Mouse (Mus musculus): ENCODE results near the gene Oas3.
A peak's percentile ranks its signal among the peaks of the same experiment; 100 is the strongest.
"Not testable (repeated sequence)": the region's sequence is repeated elsewhere in the genome, so short reads cannot be mapped to it uniquely, and the experiment has no call there.

Gene Oas3

DNA sequence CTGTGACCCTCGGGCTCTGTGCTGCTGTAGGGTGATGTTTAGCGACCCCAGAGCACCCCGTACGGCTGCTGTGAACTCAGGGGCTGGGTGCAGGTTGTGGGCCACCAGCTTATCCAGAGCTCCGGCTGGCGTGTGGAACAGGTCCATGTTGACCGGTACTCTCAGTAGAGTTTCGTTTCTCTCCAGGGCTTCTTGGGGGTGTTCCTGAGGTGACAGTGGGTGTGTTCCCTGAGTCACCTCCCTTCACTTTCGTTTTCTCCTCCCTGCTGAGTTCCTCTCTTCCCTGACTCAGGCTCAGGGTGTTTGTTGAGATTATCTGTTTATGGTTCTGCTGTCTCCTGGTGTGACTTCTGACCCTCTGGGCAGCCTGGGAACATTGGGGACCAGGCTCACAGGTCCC lies at the start of gene Oas3:
Gene Oas3, minus strand, starts transcription at position 184 of the 400 bp plus-strand sequence.
- DNase-seq (ENCODE audit: low spot score in 2 of 2): no peak

- no peak for DNase-seq (ENCODE audit: low spot score in 2 of 2)
Measured at GRCm38 (mm10) chr5:120818999-120819398, 41.5 kb upstream of the Oas3 start.

GRCm38 (mm10) chr5:120815949-120816348 lies 38.5 kb upstream of the Oas3 start:
- DNase-seq (ENCODE audit: low spot score in 2 of 2): peak; percentile 47 to 69

DNA sequence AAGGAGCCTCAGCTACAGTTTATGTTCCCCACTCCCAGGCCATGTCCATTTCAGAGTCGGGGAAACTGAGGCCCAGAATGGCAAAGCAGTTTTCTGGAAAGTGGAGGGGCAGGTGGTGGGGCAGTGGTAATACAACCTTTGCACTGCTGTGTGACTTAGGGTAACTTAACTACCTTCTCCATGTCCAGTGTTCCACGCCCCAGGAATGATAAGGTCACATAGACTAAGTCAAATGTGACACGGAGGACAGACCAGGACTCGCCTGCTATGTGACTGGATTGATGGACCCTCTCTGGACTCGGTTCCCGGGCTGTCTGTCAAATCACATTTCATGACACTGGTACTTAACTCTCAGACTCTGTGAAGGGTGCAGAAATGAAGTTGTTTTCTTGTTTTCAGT lies 35.6 kb upstream of the Oas3 start:
- no peak for DNase-seq (ENCODE audit: low spot score in 2 of 2)

DNA sequence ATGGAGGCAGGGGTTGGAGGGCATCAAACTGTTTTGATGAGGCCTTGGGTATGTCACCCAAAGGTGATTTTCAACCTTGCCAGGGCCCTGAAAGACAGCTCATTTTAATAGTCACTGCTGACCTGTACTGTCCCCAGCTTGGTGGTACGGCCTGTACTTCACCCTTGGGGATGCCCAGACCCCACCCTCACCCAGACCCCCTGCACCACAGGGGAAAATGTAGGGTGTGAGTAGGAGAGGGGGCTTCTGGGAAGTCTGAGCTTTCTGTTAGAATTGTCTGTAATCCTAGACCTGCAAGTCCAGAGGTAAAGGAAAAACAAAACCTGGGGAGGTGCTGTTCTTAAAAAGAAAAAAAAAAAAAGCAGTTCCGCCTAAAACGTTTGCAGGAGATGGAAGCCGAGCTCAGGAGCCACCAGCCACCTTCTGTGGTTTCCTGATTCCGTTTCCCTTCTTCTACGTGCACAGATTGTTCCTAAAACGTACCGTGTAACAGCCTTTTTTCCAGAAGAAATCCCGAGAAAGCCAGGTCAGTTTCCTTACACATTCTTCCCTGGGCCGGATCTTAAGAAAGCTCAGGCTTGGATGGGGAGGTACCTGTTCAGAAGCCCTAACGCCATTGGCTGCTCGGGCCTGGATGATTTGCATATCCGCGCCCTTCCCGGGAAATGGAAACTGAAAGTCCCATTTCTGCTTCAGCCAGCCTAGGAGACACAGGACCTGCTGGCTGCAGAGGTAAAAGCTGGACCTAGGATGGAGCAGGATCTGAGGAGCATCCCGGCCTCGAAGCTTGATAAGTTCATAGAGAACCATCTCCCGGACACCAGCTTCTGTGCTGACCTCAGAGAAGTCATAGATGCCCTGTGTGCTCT lies 34.7 kb upstream of the Oas3 start, which contains the start of gene Oas1c:
Gene Oas1c, minus strand, starts transcription at position 564 of the 869 bp plus-strand sequence.
- DNase-seq (ENCODE audit: low spot score in 2 of 2): peak; percentile 65 to 83

DNA sequence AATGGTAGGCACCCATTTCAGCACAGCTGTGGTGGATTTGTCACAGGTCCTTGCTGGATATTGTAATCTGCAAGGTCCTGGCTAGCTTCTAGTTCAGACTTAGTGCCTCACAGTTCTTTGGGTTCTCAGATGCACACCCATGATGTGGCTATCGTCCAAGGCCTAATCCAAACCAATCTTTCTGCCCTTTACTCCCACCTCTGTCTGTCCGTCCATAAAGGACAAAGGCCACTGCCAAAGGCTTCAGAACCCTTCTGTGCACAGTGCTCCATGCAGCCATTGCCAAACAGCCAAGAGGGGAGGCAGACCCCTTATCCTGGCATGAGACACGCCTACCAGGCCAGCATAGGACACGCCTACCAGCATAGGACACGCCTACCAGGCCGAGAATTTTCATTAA lies 31.7 kb upstream of the Oas3 start:
- DNase-seq (ENCODE audit: low spot score in 2 of 2): no peak

DNA sequence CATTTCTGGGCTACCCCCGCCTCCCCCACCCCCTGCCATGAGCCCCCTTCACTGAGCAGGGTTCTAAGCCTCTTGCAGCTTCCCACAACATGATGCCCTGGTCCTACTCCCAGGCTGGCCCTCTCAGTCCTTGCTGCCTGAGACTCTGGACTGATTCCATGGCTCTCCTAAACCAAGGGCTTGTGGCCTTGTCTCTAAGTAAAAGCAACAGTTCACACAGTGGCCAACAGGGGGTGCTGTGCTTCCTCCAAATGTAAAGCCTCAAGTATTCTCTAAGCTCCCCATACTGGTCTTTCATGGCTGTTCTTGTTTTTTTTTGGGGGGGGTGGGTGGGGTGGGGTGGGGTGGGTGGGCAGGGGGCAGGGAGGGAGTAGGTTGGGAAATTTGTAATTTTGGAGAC lies 29.0 kb upstream of the Oas3 start:
- DNase-seq (ENCODE audit: low spot score in 2 of 2): peak; percentile 46 to 77

DNA sequence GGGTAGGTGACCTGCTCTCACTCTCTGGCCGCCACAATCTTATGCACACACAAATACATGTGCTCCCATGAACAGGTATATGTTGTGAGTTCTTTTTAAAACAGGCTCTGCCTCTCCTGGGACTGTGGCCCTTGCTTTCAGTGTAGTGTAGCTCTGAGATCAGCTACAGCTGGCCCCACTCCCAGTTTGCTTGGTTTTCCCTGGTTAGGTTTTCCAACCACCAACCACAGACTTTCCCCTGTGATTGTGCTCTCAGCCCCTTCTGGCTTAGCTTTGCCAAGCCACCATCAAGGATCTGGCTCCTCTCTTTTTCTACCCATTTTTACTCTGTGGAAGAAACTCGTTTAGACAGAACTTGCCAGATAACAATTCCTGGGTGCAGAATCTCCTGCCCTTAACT lies 26.1 kb upstream of the Oas3 start:
- DNase-seq (ENCODE audit: low spot score in 2 of 2): no peak

DNA sequence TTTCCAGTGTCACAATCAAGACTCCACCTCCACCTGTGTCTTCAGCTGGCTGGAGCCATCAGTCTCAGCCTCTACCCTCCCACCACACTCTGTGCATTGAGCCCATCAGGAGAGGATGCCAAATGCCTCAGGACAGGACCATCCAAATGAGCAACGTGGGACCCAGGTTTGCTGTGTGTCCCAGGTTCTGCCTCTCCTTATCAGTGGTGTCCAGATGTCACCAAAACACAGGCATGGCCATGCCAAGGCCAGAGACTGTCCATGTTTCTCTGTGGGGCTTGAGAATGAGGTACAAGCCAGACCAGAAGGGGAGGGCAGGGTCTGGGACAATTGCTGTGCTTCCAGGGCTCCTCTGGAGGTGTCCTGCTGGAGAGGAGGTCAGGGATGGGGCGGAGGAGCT lies 21.5 kb upstream of the Oas3 start:
- not testable (repeated sequence) for DNase-seq (ENCODE audit: low spot score in 2 of 2)

DNA sequence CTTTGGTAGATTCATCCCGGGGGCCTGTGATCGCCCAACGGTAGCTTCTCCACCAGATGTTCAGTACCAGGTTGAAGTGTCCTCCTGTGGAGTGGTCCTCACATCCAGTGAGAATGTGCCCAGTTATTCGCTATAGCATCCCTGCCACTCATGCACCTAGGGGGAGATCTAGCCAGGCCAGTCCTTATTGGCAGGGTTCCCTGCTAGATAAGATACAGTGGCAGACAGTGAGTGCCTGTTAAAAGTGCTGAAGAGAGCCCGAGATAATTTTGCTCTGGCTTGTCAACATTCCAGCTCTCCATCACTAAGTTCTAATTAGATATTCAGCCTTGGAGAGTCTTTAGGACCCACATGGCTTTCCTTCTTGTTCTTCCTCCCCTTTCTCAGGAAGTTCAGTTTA lies 20.7 kb upstream of the Oas3 start:
- not testable (repeated sequence) for DNase-seq (ENCODE audit: low spot score in 2 of 2)

DNA sequence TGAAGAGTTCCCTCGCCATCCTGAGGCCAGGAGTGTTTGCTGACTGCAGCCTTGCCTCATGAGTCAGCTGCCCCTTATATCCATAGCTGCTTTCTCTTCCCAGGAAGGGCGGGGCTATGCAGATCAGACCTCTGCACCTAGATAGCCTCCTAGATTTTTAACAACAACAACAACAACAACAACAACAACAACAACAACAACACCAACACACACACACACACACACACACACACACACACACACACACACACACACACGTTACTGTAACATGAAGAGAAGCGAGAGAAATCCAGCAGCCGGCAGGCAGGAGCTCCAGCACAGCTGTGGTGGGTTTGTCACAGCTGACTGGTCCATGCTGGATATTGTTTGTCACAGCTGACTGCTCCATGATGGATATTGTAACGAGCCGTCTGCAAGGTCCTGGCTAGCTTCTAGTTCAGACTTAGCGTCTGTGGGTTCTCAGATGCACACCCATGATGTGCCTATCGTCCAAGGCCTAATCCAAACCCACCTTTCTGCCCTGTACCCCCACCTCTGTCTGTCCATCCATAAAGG lies 18.1 kb upstream of the Oas3 start, which contains the start of gene Oas1e:
Gene Oas1e, minus strand, starts transcription at position 51 of the 555 bp plus-strand sequence.
- DNase-seq (ENCODE audit: low spot score in 2 of 2): not testable (repeated sequence)

DNA sequence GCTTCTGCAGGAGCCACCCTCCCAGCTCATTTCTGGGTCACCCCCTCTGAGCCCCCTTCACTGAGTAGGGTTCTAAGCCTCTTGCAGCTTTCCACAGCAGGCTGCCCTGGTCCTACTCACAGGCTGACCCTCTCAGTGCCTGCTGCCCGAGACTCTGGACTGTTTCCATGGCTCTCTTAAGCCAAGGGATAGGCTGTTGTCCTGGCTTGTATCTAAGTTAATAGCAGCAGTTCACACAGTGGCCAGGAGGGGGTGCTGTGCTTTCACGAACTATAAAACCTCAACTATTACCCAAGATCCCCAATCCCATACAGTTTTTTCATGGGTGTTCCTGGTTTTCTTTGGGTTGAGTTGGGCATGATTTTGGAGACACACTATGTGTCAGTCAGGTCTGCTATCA lies 15.6 kb upstream of the Oas3 start:
- peak in 1 of 2 experiments; percentile 76 for DNase-seq (ENCODE audit: low spot score in 2 of 2)

GRCm38 (mm10) chr5:120787042-120787441 lies 9.6 kb upstream of the Oas3 start:
- DNase-seq (ENCODE audit: low spot score in 2 of 2): no peak

DNA sequence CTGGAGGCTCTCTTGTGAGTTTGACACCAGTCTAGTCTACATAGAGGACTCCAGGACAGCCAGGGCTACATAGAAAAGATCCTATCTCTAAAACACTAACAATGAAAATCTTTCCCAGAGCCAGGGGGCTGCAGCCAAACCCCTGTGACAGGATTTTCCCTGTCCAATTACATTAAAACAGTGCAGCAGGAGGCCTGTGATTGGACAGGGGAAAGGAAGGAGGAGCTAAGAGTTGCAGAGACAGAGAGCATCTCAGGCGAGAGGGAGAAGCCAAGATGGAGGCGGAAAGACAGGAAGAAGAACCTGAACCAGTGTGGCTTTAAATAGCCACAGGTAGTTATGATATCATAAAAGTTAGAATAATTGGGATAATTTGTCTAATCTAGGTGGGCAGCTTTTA lies 5.0 kb upstream of the Oas3 start:
- no peak for DNase-seq (ENCODE audit: low spot score in 2 of 2)

DNA sequence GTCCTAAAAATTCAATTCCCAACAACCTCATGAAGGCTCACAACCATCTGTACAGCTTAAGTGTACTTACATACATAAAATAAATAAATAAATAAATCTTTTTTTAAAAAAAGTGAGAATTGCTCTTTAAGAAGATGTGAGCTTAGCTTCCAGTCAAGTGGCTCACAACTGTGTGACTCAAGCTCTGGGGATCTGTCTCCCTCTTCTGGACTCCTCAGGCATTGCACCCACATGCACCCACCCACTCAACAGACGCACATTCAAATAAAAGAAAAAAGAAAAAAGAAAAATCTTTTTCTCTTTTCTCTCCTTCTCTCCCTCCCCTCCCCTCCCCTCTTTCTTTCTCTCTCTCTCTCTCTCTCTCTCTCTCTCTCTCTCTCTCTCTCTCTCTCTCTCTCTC lies 4.2 kb upstream of the Oas3 start:
- DNase-seq (ENCODE audit: low spot score in 2 of 2): no peak

DNA sequence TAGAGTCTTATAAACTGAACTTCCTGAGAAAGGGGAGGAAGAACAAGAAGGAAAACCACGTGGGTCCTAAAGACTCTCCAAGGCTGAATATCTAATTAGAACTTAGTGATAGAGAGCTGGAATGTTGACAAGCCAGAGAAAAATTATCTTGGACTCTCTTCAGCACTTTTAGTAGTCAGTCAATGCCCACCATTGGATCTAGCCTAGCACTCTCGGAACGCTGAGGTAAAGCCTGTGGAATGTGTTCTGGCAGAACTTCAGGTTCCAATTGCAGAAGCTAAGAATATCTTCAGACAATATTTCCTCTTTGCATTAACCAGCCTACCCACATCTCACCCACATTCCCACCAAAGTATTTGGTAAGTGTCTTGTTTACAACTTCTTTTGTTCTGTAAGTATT lies 2.5 kb upstream of the Oas3 start:
- no peak for DNase-seq (ENCODE audit: low spot score in 2 of 2)

- DNase-seq (ENCODE audit: low spot score in 2 of 2): no peak
Measured at GRCm38 (mm10) chr5:120778941-120779340, 1.5 kb upstream of the Oas3 start.

- peak; percentile 29 to 48 for DNase-seq (ENCODE audit: low spot score in 2 of 2)
Measured at GRCm38 (mm10) chr5:120776801-120777200, 660 bp downstream of the Oas3 start.

GRCm38 (mm10) chr5:120775287-120775985 lies 2.0 kb downstream of the Oas3 start:
- DNase-seq (ENCODE audit: low spot score in 2 of 2): peak; percentile 31 to 46

- peak in 1 of 2 experiments; percentile 45 for DNase-seq (ENCODE audit: low spot score in 2 of 2)
Measured at GRCm38 (mm10) chr5:120769396-120769795, 8.1 kb downstream of the Oas3 start.

GRCm38 (mm10) chr5:120765010-120765409 lies 12.5 kb downstream of the Oas3 start:
- DNase-seq (ENCODE audit: low spot score in 2 of 2): no peak

GRCm38 (mm10) chr5:120761901-120762300 lies 15.6 kb downstream of the Oas3 start:
- DNase-seq (ENCODE audit: low spot score in 2 of 2): peak in 1 of 2 experiments; percentile 37
